Mouse (Mus musculus): ENCODE results near the gene Vash2. TPM values are rescaled to one million over a fixed set of nuclear protein-coding genes. Genes with fewer than 3 reads are reported as not detected.

Vash2 gene
- total and polyA plus RNA-seq, 3 experiments, result 0.04 to 0.17 (median 0.16) TPM

DNA sequence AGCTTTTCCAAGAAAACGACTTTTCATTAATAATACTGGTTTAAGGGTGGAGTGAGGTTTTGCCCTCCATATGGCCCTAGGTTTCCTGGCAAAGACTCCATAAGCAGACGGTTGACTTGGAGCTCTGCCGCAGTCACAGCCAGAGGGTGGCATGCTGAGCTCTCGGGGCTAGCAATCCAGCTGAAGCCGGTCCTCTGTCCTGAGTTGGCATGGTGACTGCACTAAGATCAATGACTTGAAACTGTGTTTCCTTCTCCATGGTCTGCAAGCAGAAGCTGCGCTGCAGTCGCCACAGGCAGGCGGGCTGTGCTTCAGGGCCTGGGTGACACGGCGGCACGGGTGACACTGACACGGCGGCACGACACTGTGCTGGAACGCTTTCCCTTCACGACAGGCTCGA lies 30.2 kb downstream of the Vash2 start:
- no peaks in the 10 kb centered on the region for H3K27me3 ChIP-seq (replicated peaks)
- dilution Hi-C loops (cut with MboI; ENCODE audit: extremely low pct_ligation_motif_present, extremely low pct_unique_long_range_greater_than_20kb, low sequenced_read_pairs), result no loop called here
- no peaks in the 10 kb centered on the region for H3K9me3 ChIP-seq (replicated peaks; ENCODE audit: low read length)
- no peak for DNase-seq (ENCODE audit: extremely low read depth)
- no peak overlapping the region for H3K27ac ChIP-seq (ENCODE audit: insufficient read depth, low read depth)
- peaks cover 16 to 44% of the 10 kb centered on the region in 2 experiments for H3K36me3 ChIP-seq (replicated peaks in 1 of 2; ENCODE audit: control insufficient read depth in 1 of 2, insufficient read depth in 1 of 2, low read length in 1 of 2)
- in situ Hi-C loops (cut with MboI; ENCODE audit: low pct_ligation_motif_present, low pct_unique_long_range_greater_than_20kb, low sequenced_read_pairs), result no loop called here
- no peak overlapping the region for H3K4me2 ChIP-seq (ENCODE audit: insufficient read depth, low read depth, poor library complexity, severe bottlenecking)
- H3K4me1 ChIP-seq (ENCODE audit: control insufficient read depth in 1 of 2, insufficient read depth in 2 of 2), result peaks cover 0 to 11% of the 10 kb centered on the region in 2 experiments; a peak in 2 of 4 replicates
- H3K4me3 ChIP-seq (replicated peaks in 1 of 3; ENCODE audit: low read depth in 2 of 3, low read length in 2 of 3, poor library complexity in 1 of 3), result no peak overlapping the region
- H3K9ac ChIP-seq (ENCODE audit: insufficient read depth, low read depth), result no peak overlapping the region
- H3K79me2 ChIP-seq (replicated peaks; ENCODE audit: control insufficient read depth, extremely low read depth, insufficient read depth, poor library complexity, severe bottlenecking), result no peaks in the 10 kb centered on the region
- TF ChIP-seq CHD1 (IDR thresholded peaks at IDR 0.05; ENCODE audit: low read depth, low read length) (no peak), MEF2A (IDR thresholded peaks at IDR 0.05; ENCODE audit: borderline replicate concordance, low read depth, low read length) (no peak), JUN (IDR thresholded peaks at IDR 0.05; ENCODE audit: insufficient read depth, low read depth, low read length) (no peak), NELFE (IDR thresholded peaks at IDR 0.05; ENCODE audit: low read depth, low read length) (no peak), PAX5 (IDR thresholded peaks at IDR 0.05; ENCODE audit: low read length) (no peak), JUND (conservative IDR thresholded peaks at IDR 0.05; ENCODE audit: low read depth, low read length) (no peak), USF1 (IDR thresholded peaks at IDR 0.05; ENCODE audit: low read depth, low read length) (no peak), CHD2 (IDR thresholded peaks at IDR 0.05; ENCODE audit: low read length) (no peak)

- TF ChIP-seq E2F4 (IDR thresholded peaks at IDR 0.05; ENCODE audit: insufficient replicate concordance, low read depth, low read length) (no peak), JUN (IDR thresholded peaks at IDR 0.05; ENCODE audit: insufficient read depth, low read depth, low read length) (no peak)
- Histone ChIP-seq H3K27ac (ENCODE audit: insufficient read depth, low read depth) (no peak overlapping the region), H3K79me2 (replicated peaks; ENCODE audit: control insufficient read depth, extremely low read depth, insufficient read depth, poor library complexity, severe bottlenecking) (no peaks in the 10 kb centered on the region), H3K36me3 (replicated peaks in 1 of 2; ENCODE audit: control insufficient read depth in 1 of 2, insufficient read depth in 1 of 2, low read length in 1 of 2) (peaks cover 19 to 48% of the 10 kb centered on the region in 2 experiments), H3K4me1 (ENCODE audit: control insufficient read depth in 1 of 2, insufficient read depth in 2 of 2) (peaks cover 0 to 11% of the 10 kb centered on the region in 2 experiments; a peak in 2 of 4 replicates), H3K27me3 (replicated peaks) (no peaks in the 10 kb centered on the region), H3K9me3 (replicated peaks; ENCODE audit: low read length) (no peaks in the 10 kb centered on the region), H3K9ac (ENCODE audit: insufficient read depth, low read depth) (no peak overlapping the region), H3K4me3 (replicated peaks in 1 of 3; ENCODE audit: low read depth in 2 of 3, low read length in 2 of 3, poor library complexity in 1 of 3) (no peak overlapping the region), H3K4me2 (ENCODE audit: insufficient read depth, low read depth, poor library complexity, severe bottlenecking) (no peak overlapping the region)
- no peak for DNase-seq (ENCODE audit: extremely low read depth)
- in situ Hi-C loops (cut with MboI; ENCODE audit: low pct_ligation_motif_present, low pct_unique_long_range_greater_than_20kb, low sequenced_read_pairs) (no loop called here), dilution Hi-C loops (cut with MboI; ENCODE audit: extremely low pct_ligation_motif_present, extremely low pct_unique_long_range_greater_than_20kb, low sequenced_read_pairs) (no loop called here)
Measured at GRCm38 (mm10) chr1:190948439-190948838, 30.7 kb downstream of the Vash2 start.

DNA sequence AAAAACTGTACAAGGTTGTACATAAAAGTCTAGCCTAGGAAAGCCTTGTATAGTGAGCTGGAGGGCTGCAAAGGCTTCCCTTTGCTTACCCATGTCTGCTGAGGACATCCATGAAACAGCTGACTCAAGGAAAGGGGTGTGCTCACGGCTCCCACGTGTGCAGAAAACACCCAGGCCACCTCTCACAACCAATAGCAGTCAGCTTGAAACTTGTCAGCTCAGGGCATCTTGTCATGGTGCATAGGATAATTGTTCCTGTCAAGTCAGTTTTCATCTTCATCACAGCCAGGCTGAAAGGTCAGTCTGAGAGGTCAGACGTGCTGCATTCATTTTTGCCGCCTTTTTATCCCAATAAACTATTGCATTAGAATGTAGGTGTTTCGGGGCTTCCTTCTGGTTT lies 31.1 kb downstream of the Vash2 start:
- Histone ChIP-seq H3K4me3 (replicated peaks in 1 of 3; ENCODE audit: low read depth in 2 of 3, low read length in 2 of 3, poor library complexity in 1 of 3) (no peak overlapping the region), H3K4me1 (ENCODE audit: control insufficient read depth in 1 of 2, insufficient read depth in 2 of 2) (peaks cover 0 to 11% of the 10 kb centered on the region in 2 experiments; a peak in 2 of 4 replicates), H3K27ac (ENCODE audit: insufficient read depth, low read depth) (no peak overlapping the region), H3K27me3 (replicated peaks) (no peaks in the 10 kb centered on the region), H3K79me2 (replicated peaks; ENCODE audit: control insufficient read depth, extremely low read depth, insufficient read depth, poor library complexity, severe bottlenecking) (no peaks in the 10 kb centered on the region), H3K9me3 (replicated peaks; ENCODE audit: low read length) (no peaks in the 10 kb centered on the region), H3K36me3 (replicated peaks in 1 of 2; ENCODE audit: control insufficient read depth in 1 of 2, insufficient read depth in 1 of 2, low read length in 1 of 2) (peaks cover 24 to 52% of the 10 kb centered on the region in 2 experiments), H3K4me2 (ENCODE audit: insufficient read depth, low read depth, poor library complexity, severe bottlenecking) (no peak overlapping the region), H3K9ac (ENCODE audit: insufficient read depth, low read depth) (no peak overlapping the region)
- in situ Hi-C loops (cut with MboI; ENCODE audit: low pct_ligation_motif_present, low pct_unique_long_range_greater_than_20kb, low sequenced_read_pairs), result no loop called here
- no peak for DNase-seq (ENCODE audit: extremely low read depth)
- TF ChIP-seq USF1 (IDR thresholded peaks at IDR 0.05; ENCODE audit: low read depth, low read length), result no peak
- no peak for TF ChIP-seq RCOR1 (conservative IDR thresholded peaks at IDR 0.05; ENCODE audit: low read depth, low read length)
- TF ChIP-seq UBTF (IDR thresholded peaks at IDR 0.05; ENCODE audit: low read depth, low read length), result no peak
- TF ChIP-seq SMC3 (IDR thresholded peaks at IDR 0.05; ENCODE audit: low read depth, low read length), result no peak
- TF ChIP-seq MAX (IDR thresholded peaks at IDR 0.05; ENCODE audit: low read length), result no peak
- TF ChIP-seq MAZ (IDR thresholded peaks at IDR 0.05; ENCODE audit: low read depth, low read length), result no peak
- dilution Hi-C loops (cut with MboI; ENCODE audit: extremely low pct_ligation_motif_present, extremely low pct_unique_long_range_greater_than_20kb, low sequenced_read_pairs), result no loop called here
